Mouse (Mus musculus): ENCODE results near the gene Vmn1r68. TPM values are rescaled to one million over a fixed set of nuclear protein-coding genes. Genes with fewer than 3 reads are reported as not detected.

The Vmn1r68 gene
- polyA plus RNA-seq (2012; rRNA removed), result not detected in 2 replicates

GRCm38 (mm10) chr7:10558385-10558784, at the start of gene Vmn1r68:
Vmn1r68 (minus strand) TSS chr7:10558485.

GRCm38 (mm10) chr7:10494786-10495521, 63.3 kb downstream of the Vmn1r68 start, which contains the start of gene Zik1:
Zik1 (minus strand) TSS chr7:10495394.

Other genes with a start within 250 kb of the Vmn1r68 start
- gene Vmn1r67, start 115.2 kb downstream of the Vmn1r68 start, polyA plus RNA-seq (2012; rRNA removed), result not detected in 2 replicates
- 0.02 and 0.03 TPM in 2 replicates for gene Zik1, start 63.1 kb downstream of the Vmn1r68 start, polyA plus RNA-seq (2012; rRNA removed)
- gene Vmn1r69, start 55.2 kb upstream of the Vmn1r68 start, polyA plus RNA-seq (2012; rRNA removed), result not detected in 2 replicates
- not detected in 2 replicates for gene Vmn1r70, start 73.0 kb upstream of the Vmn1r68 start, polyA plus RNA-seq (2012; rRNA removed)
- gene Nlrp4b, start 129.3 kb upstream of the Vmn1r68 start, polyA plus RNA-seq (2012; rRNA removed), result not detected in 2 replicates
- gene Vmn1r71, start 195.9 kb upstream of the Vmn1r68 start, polyA plus RNA-seq (2012; rRNA removed), result not detected in 2 replicates

Measured in stomach, adult 2 months (tissue).